Mouse (Mus musculus) heart, adult 2 months (tissue): ENCODE results near the gene Pomp. TPM values are rescaled to one million over a fixed set of nuclear protein-coding genes. Genes with fewer than 3 reads are reported as not detected.

Experiments used
- DNase-seq, 2 experiments: peaks; one replicate each; pipeline ENCODE4 v3.0.0; 2021
- H3K27ac ChIP-seq: fragments of 200-600 bp; 2 replicates; pipeline ENCODE4 v1.8.1; 2022
- H3K27me3 ChIP-seq: fragments of 200-500 bp; 2 replicates; pipeline ENCODE4 v1.6.1; 2012; ENCODE audit warnings: mild to moderate bottlenecking, low read length, inconsistent platforms, mixed read lengths; ENCODE audit not compliant: control insufficient read depth, insufficient read depth
- H3K36me3 ChIP-seq: fragments of 200-500 bp; 2 replicates; pipeline ENCODE4 v1.6.1; 2012; ENCODE audit warnings: low read length, inconsistent platforms; ENCODE audit not compliant: control insufficient read depth, insufficient read depth
- H3K4me1 ChIP-seq: fragments of 200-500 bp; 2 replicates; pipeline ENCODE4 v1.6.1; 2011; ENCODE audit warnings: low read length; ENCODE audit not compliant: control insufficient read depth, insufficient read depth
- H3K4me3 ChIP-seq: fragments of 200-600 bp; 2 replicates; pipeline ENCODE4 v1.8.1; 2022
- H3K79me2 ChIP-seq: fragments of 200-500 bp; replicated peaks from 2 replicates; pipeline ENCODE4 v1.6.1; 2012; ENCODE audit warnings: mild to moderate bottlenecking, inconsistent platforms, low read length, moderate library complexity, mixed read lengths; ENCODE audit not compliant: control insufficient read depth, insufficient read depth
- H3K9ac ChIP-seq: fragments of 200-500 bp; 2 replicates; pipeline ENCODE4 v1.6.1; 2012; ENCODE audit warnings: low read depth, mild to moderate bottlenecking, control low read depth, inconsistent platforms, low read length, mixed read lengths
- CTCF ChIP-seq: fragments of 200-600 bp; IDR thresholded peaks from 2 replicates; pipeline ENCODE4 v1.8.1; 2022; ENCODE audit warnings: antibody characterized with exemption, mild to moderate bottlenecking, moderate library complexity
- EP300 ChIP-seq: fragments of 200-500 bp; IDR thresholded peaks from 2 replicates; pipeline ENCODE4 v1.6.1; 2011; ENCODE audit warnings: low read depth, low read length, control low read depth; ENCODE audit not compliant: insufficient read depth
- POLR2A ChIP-seq: fragments of 200-500 bp; IDR thresholded peaks from 2 replicates; pipeline ENCODE4 v1.6.1; 2011; ENCODE audit warnings: mild to moderate bottlenecking, low read depth, low read length, control low read depth; ENCODE audit not compliant: insufficient read depth
- WGBS: fragments of 180-500 bp; shearing (Covaris S2); methylation state at CpG from one replicate; pipeline ENCODE4 v1.1.7; 2018; 5-methylcytosine and 5-hydroxymethylcytosine counted together
- intact Hi-C: fragments of 180-260 bp; cut with DNase I; formaldehyde crosslinking; loops from one replicate; pipeline ENCODE4 v1.15.1; 2025
- polyA plus RNA-seq: library from polyadenylated mRNA; depleted of rRNA; stranded (reverse); fragments of >200 nt; gene quantifications from 2 replicates; pipeline ENCODE4 v1.2.3, GENCODE M21; 2012; rRNA removed
- total RNA-seq, 2 experiments: library from RNA; stranded (reverse); gene quantifications; 2 replicates each; pipeline ENCODE4 v1.2.3; 2021

Pomp gene
- total and polyA plus RNA-seq, 3 experiments, result 86.5 to 176 (median 137) TPM

DNA sequence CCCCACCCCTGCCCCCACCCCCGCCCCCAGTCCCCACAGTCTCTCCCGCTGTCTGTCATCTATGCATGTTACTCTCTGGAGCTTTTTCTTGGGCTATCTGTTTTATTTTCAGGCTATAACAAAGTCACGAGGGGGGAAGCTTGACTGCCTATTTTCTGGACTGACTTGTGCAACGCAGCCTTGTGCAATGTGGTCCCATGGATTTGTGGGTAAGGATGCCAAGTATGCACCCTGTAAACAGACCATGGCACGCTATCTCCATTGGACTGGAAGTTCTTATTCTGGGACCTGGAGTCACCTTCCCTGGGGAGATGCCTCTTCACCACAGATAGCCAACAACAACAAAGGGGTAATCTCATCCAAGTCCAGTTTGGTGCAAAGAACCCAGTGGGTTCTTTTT is 51.5 kb downstream of the Pomp start:
- DNase-seq, result peak in 1 of 2 experiments; percentile 67
- H3K4me1 ChIP-seq, result no peaks in the 10 kb centered on the region
- TF ChIP-seq CTCF, result no peak
- TF ChIP-seq EP300, result peak; percentile 85; the same call in 1 of the 2 replicates
- no peak overlapping the region for H3K4me3 ChIP-seq
- intact Hi-C loops, result no loop called here
- no peak overlapping the region for H3K9ac ChIP-seq
- WGBS, result 63% methylated on average over 5 of the region's 5 CpGs
- no peaks in the 10 kb centered on the region for H3K79me2 ChIP-seq
- H3K36me3 ChIP-seq, result no peaks in the 10 kb centered on the region
- no peaks in the 10 kb centered on the region; the same call in 1 of the 2 replicates for H3K27me3 ChIP-seq
- H3K27ac ChIP-seq, result no peak overlapping the region

DNA sequence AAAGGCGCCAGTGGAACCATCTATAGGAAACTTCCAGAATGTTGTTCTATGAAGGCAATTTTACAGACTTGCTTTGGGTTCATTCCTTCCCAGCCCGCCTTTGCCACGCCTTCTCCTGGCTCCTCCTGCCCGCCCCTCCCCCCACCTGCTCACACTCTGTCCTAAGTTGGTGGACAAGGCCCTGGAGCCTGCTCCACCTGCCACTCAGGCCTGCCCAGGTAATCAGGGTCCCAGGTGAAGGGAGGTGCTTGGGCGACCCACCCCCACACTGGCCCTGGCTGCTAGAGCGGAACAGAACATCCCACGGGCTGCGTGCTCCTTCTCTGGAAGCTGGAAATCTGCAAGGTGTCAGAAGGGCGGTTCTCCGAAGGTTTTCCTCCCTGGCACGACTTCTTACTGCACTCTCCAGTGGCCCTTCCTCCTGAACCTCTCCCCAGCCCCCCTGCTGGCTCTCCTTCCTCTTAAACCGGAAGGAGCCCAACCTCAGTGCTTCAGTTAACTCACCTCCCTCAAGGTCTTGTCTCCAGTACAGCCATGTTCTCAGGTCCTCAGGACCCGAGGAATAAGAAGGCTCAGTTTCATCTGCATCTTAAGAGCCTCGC is 53.1 kb downstream of the Pomp start:
- Histone ChIP-seq H3K27me3 (no peaks in the 10 kb centered on the region; the same call in 1 of the 2 replicates), H3K27ac (no peak overlapping the region), H3K9ac (no peak overlapping the region), H3K4me1 (no peaks in the 10 kb centered on the region), H3K36me3 (no peaks in the 10 kb centered on the region), H3K4me3 (no peak overlapping the region), H3K79me2 (no peaks in the 10 kb centered on the region)
- peak in 1 of 2 experiments; percentile 18 for DNase-seq
- no peak for TF ChIP-seq CTCF
- TF ChIP-seq EP300, result no peak
- intact Hi-C loops, result no loop called here
- 35% methylated on average over 14 of the region's 14 CpGs for WGBS

- no peak for TF ChIP-seq EP300
- TF ChIP-seq POLR2A, result no peak
- TF ChIP-seq CTCF, result peak; percentile 56
- Histone ChIP-seq H3K4me3 (no peak overlapping the region), H3K9ac (no peak overlapping the region), H3K79me2 (no peaks in the 10 kb centered on the region), H3K4me1 (peaks cover 2% of the 10 kb centered on the region; the same call in 1 of the 2 replicates), H3K36me3 (no peaks in the 10 kb centered on the region), H3K27me3 (no peaks in the 10 kb centered on the region), H3K27ac (no peak overlapping the region)
- WGBS, result 37% methylated on average over 6 of the region's 6 CpGs
- intact Hi-C loops, result no loop called here
- no peak for DNase-seq
These were observed 54.8 kb downstream of the Pomp start for GRCm38 (mm10) chr5:147915038-147915566.

DNA sequence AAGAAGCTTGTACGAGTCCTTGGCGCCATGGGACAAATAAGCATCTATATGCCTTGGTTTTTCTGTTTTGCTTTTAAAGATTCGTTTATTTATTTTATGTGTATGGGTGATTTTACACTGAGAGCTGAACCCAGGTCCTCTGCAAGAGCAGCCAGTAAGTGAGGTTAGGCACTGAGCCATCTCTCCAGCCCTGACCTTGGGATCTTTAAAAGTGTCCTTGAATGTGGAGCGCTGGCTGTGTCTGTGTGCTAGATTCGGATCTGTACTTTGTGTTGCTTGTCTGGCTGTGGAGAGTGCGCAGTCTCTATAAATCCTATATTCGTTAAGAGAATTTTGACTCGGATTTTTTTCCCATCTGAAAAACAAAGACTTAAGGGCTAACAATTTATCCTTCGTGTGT is 55.9 kb downstream of the Pomp start:
- no peak for DNase-seq
- Histone ChIP-seq H3K79me2 (no peaks in the 10 kb centered on the region), H3K9ac (no peak overlapping the region), H3K4me1 (peaks cover 2% of the 10 kb centered on the region; the same call in 1 of the 2 replicates), H3K27me3 (no peaks in the 10 kb centered on the region), H3K4me3 (no peak overlapping the region), H3K36me3 (no peaks in the 10 kb centered on the region), H3K27ac (no peak overlapping the region)
- TF ChIP-seq POLR2A (no peak), EP300 (no peak), CTCF (no peak)
- intact Hi-C loops, result no loop called here
- 84% methylated on average over 9 of the region's 9 CpGs for WGBS

DNA sequence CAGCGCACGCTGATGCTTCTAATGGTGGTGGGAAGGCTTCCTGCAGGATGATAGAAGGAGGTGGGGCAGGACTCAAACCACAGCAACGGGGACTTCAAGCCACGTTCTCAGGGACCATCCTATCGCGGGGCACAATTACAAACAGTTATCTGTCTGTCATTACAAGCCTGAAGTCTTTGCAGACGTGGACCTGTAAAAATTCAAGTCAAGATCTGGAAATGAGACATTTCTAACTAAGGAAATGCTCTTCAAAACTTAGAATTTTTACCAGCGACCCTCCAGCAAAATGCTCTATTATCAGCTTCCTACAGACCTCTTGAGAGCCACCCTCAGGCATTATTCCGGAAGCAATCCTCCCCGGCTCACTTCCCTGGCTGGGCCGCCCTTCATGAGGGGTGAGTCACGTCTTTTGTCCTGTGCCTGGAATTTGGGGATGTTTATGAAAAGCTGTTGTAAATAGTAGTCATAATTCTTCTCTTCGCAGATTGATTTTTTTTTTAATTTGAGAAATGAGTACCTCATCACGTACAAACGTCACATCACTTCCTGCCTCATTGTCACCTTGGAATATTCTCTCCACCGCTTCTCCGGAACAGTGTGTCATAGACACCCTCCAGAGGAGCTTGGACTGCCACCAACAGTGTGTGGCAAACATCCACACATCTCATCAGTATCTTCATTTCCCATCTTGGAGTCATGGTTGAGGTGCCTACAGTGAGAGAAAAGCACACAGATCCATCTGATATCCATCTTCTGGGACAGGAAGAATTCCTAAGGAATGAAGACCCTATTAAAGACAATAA is 58.0 kb downstream of the Pomp start:
- intact Hi-C loops, result no loop called here
- DNase-seq, result peak; percentile 34 to 51

GRCm38 (mm10) chr5:147924621-147925020 is 64.4 kb downstream of the Pomp start:
- H3K27me3 ChIP-seq, result no peaks in the 10 kb centered on the region
- intact Hi-C loops, result loop anchor here (10.0 kb wide), 1 partner anchor 510 kb away; no protein-coding TSS in a partner anchor
- TF ChIP-seq EP300 (no peak), CTCF (no peak), POLR2A (no peak)
- H3K4me3 ChIP-seq, result no peak overlapping the region
- DNase-seq, result no peak
- H3K9ac ChIP-seq, result no peak overlapping the region
- no peaks in the 10 kb centered on the region for H3K36me3 ChIP-seq
- 79% methylated on average over 5 of the region's 5 CpGs for WGBS
- no peaks in the 10 kb centered on the region; the same call in 1 of the 2 replicates for H3K4me1 ChIP-seq
- no peak overlapping the region for H3K27ac ChIP-seq
- no peaks in the 10 kb centered on the region for H3K79me2 ChIP-seq

More for the DNA sequence above, 58.0 kb downstream of the Pomp start:
- H3K4me3 ChIP-seq, result no peak overlapping the region
- no peaks in the 10 kb centered on the region for H3K36me3 ChIP-seq
- no peak for TF ChIP-seq EP300
- no peak for TF ChIP-seq POLR2A
- no peak for TF ChIP-seq CTCF
- H3K27ac ChIP-seq, result peak overlapping the region; percentile 36; the same call in 1 of the 2 replicates
- H3K4me1 ChIP-seq, result peaks cover 2% of the 10 kb centered on the region; the same call in 1 of the 2 replicates
- no peak overlapping the region for H3K9ac ChIP-seq
- H3K27me3 ChIP-seq, result no peaks in the 10 kb centered on the region
- no peaks in the 10 kb centered on the region for H3K79me2 ChIP-seq
- 38% methylated on average over 17 of the region's 17 CpGs for WGBS

Other genes starting within 250 kb of the Pomp start
- 10 to 100 TPM; 82.1 to 88.3 TPM for gene Flt1, start 134.4 kb upstream of the Pomp start, total RNA-seq
- gene Flt1, start 134.4 kb upstream of the Pomp start, polyA plus RNA-seq, result 20.5 and 30.6 TPM in 2 replicates
- 10 to 100 TPM in 1 of 2 experiments, 1 to 10 TPM in 1; 7.1 to 16.4 TPM for gene Slc46a3, start 34.4 kb downstream of the Pomp start, total RNA-seq
- 22.5 and 30.1 TPM in 2 replicates for gene Slc46a3, start 34.4 kb downstream of the Pomp start, polyA plus RNA-seq
- 100 to 1,000 TPM in 1 of 2 experiments, 10 to 100 TPM in 1; 96.9 to 109 TPM for gene Mtus2, start 96.9 kb downstream of the Pomp start, total RNA-seq
- 53.5 and 82.6 TPM in 2 replicates for gene Mtus2, start 96.9 kb downstream of the Pomp start, polyA plus RNA-seq